Mouse (Mus musculus) intestine, postnatal 0 days (tissue): ENCODE data around the gene Epn3. TPM values are rescaled to one million over a fixed set of nuclear protein-coding genes. Genes with fewer than 3 reads are reported as not detected.

Experiments
- ATAC-seq: fragments of 200-750 bp; cut with Nextera tagmentation; 2 replicates; pipeline ENCODE4 v1.8.0; 2017; ENCODE audit warnings: mild to moderate bottlenecking, moderate TSS enrichment, moderate library complexity
- H3K27ac ChIP-seq: fragments of 300-500 bp; sonication (generic); 2 replicates; pipeline ENCODE4 v1.5.1; 2014; ENCODE audit warnings: mild to moderate bottlenecking, low read depth, low read length, moderate library complexity
- H3K27me3 ChIP-seq: fragments of 300-500 bp; sonication (generic); replicated peaks from 2 replicates; pipeline ENCODE4 v1.6.1; 2014; ENCODE audit warnings: low read length, mixed read lengths; ENCODE audit not compliant: control insufficient read depth, insufficient read depth
- H3K36me3 ChIP-seq: fragments of 300-500 bp; sonication (generic); 2 replicates; pipeline ENCODE4 v1.6.1; 2014; ENCODE audit warnings: mild to moderate bottlenecking, moderate library complexity; ENCODE audit not compliant: control insufficient read depth, insufficient read depth
- H3K4me1 ChIP-seq: fragments of 300-500 bp; sonication (generic); replicated peaks from 2 replicates; pipeline ENCODE4 v1.6.1; 2014; ENCODE audit warnings: antibody characterized with exemption, low read length, mixed read lengths; ENCODE audit not compliant: control insufficient read depth, insufficient read depth
- H3K4me2 ChIP-seq: fragments of 300-500 bp; sonication (generic); replicated peaks from 2 replicates; pipeline ENCODE4 v1.6.1; 2014; ENCODE audit warnings: low read depth, mild to moderate bottlenecking, moderate library complexity
- H3K4me3 ChIP-seq: fragments of 300-500 bp; sonication (generic); 2 replicates; pipeline ENCODE4 v1.5.1; 2014; ENCODE audit warnings: low read depth, low read length
- H3K9ac ChIP-seq: fragments of 300-500 bp; sonication (generic); 2 replicates; pipeline ENCODE4 v1.6.1; 2014; ENCODE audit warnings: mild to moderate bottlenecking, low read depth, low read length
- H3K9me3 ChIP-seq: fragments of 300-500 bp; sonication (generic); 2 replicates; pipeline ENCODE4 v1.6.1; 2016; ENCODE audit warnings: mixed run types; ENCODE audit not compliant: control insufficient read depth
- CTCF ChIP-seq: sonication (generic); IDR thresholded peaks from 2 replicates; pipeline ENCODE4 v1.5.1; 2016; ENCODE audit warnings: low read depth, mild to moderate bottlenecking, control low read depth, antibody characterized with exemption, moderate library complexity
- WGBS: fragments of 180-500 bp; shearing (Covaris S2); extraction: QIAGEN DNeasy Blood & Tissue Kit; methylation state at CpG from one replicate; pipeline ENCODE4 v1.1.7; 2014; 5-methylcytosine and 5-hydroxymethylcytosine counted together
- polyA plus RNA-seq: library from polyadenylated mRNA; unstranded; fragments of >200 nt; fragmentation: Nextera tagmentation; extraction: Ambion mirVana; gene quantifications from 2 replicates; pipeline ENCODE4 v1.2.1, GENCODE M21; 2015

The Epn3 gene
- polyA plus RNA-seq, 1 experiment from 2014 or later, result 0.55 TPM

DNA sequence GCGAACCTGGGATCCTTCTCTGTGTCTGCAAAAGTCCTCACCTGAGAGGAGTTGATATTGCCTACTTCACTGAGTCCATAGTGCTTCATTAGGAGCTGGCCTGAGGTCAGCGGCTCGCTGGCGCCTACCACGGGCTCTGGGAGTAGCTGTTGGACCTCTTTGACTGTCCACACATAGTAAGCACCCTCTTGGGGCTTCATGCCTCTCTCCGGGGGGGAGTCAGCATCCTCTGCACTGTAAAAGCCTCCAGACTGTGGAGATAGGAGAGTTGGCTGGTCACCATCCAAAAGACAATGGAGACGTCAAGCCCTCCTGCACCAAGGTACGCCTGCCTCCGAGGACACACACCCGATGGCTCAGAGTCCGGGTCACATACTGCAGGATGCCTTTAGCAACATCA lies 17.0 kb downstream of the Epn3 start:
- ATAC-seq, result no peak
- Histone ChIP-seq H3K9ac (no peak overlapping the region), H3K27ac (no peak overlapping the region), H3K27me3 (peaks cover 16% of the 10 kb centered on the region; the same call in 1 of the 2 replicates), H3K4me3 (no peak overlapping the region), H3K4me2 (no peak overlapping the region), H3K36me3 (no peaks in the 10 kb centered on the region), H3K4me1 (no peaks in the 10 kb centered on the region), H3K9me3 (no peaks in the 10 kb centered on the region)
- no peak for TF ChIP-seq CTCF
- WGBS, result 89% methylated on average over 11 of the region's 11 CpGs

DNA sequence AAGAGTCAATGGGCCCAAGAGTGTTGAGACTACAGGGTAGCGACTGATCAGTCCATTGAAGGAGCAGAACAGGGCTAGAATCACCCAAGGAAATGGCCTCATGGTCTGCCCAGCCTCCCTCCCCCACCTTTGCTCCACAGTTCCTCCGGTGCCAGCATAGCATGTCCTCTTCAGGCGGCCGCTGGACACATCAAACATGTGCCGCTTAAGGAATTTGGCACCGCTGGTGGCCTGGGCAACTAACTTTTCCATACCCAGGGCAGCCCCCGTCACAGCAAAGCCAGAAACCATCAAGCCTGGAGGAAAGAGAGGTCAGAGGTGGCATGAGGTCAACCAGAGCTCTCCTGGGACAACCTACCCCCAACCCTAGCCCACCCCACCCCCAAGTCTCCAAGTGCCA lies 17.8 kb downstream of the Epn3 start:
- Histone ChIP-seq H3K9ac (no peak overlapping the region), H3K4me1 (no peaks in the 10 kb centered on the region), H3K4me2 (no peak overlapping the region), H3K36me3 (no peaks in the 10 kb centered on the region), H3K9me3 (no peaks in the 10 kb centered on the region), H3K4me3 (no peak overlapping the region), H3K27ac (no peak overlapping the region), H3K27me3 (peaks cover 19% of the 10 kb centered on the region; the same call in 1 of the 2 replicates)
- 93% methylated on average over 7 of the region's 7 CpGs for WGBS
- ATAC-seq, result no peak
- TF ChIP-seq CTCF, result no peak

DNA sequence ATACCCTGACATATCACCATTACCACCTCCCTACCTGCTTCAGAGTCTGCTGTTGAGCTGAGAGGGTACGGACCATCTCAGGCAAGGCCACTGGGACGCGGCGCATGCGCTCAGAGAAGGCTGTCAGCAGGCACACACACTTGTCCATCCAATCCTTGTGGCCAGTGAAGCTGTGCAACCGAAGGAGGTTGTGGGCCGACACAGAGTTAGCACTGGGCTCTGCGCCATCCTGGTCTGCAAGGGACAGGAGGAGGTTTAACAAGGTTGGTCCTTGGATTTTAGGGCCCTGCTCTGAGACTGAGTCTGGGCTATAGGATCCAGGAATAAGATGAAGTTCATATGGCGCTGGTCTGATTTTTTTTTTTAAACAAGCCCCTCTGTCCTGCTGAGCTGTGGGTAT lies 19.4 kb downstream of the Epn3 start:
- H3K4me1 ChIP-seq, result no peaks in the 10 kb centered on the region
- WGBS, result 88% methylated on average over 9 of the region's 9 CpGs

DNA sequence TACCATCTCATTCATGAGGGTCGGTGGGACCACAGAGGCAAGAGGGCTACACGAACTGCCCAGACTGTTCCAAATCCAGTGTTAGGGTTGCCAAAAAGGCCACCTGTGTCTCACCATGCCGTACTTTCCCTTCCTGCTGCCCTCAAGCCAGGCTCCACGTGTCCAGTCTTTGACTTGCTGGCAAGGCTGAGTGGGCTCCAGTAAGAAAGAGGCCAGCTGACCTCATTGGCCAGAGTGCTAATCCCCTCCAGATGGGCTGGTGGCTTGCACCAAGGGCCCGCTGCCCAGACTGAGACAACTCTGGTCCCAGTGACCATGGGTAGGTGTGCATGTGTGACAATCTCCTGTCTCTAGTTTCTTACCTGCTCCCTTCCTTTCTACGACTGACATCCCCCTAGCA lies 22.1 kb downstream of the Epn3 start:
- Histone ChIP-seq H3K27me3 (peaks cover 46% of the 10 kb centered on the region), H3K4me1 (peaks cover 3% of the 10 kb centered on the region; the same call in 1 of the 2 replicates), H3K36me3 (no peaks in the 10 kb centered on the region), H3K27ac (no peak overlapping the region), H3K4me2 (no peak overlapping the region), H3K4me3 (no peak overlapping the region), H3K9ac (no peak overlapping the region), H3K9me3 (no peaks in the 10 kb centered on the region)
- WGBS, result 79% methylated on average over 6 of the region's 6 CpGs
- no peak for ATAC-seq
- TF ChIP-seq CTCF, result no peak

More for the DNA sequence above, 19.4 kb downstream of the Epn3 start:
- Histone ChIP-seq H3K4me3 (no peak overlapping the region), H3K27ac (no peak overlapping the region), H3K9ac (no peak overlapping the region), H3K4me2 (no peak overlapping the region), H3K27me3 (peaks cover 22% of the 10 kb centered on the region), H3K36me3 (no peaks in the 10 kb centered on the region), H3K9me3 (no peaks in the 10 kb centered on the region)
- no peak for ATAC-seq
- TF ChIP-seq CTCF, result no peak

DNA sequence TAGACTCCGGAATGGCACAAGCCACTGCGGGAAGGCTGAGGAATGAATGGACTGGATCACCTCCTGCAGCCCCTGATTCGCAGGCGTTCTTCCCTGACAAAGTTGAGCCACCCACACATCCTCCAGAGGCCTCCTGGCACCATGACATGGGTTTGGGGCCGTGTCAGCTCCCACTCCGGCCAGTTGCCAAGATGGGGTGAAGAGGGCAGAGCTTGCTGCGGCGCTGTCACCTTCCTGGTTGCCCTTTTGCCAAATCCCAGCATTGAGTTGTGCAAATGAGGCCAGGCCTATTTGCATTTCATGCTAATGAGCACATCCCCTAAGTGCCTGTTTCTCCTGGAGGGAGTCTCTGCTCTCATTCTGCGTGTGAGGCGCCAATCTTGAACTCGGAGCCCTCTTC lies 24.1 kb downstream of the Epn3 start:
- ATAC-seq, result no peak
- no peak for TF ChIP-seq CTCF
- Histone ChIP-seq H3K36me3 (no peaks in the 10 kb centered on the region), H3K4me1 (peaks cover 3% of the 10 kb centered on the region; the same call in 1 of the 2 replicates), H3K27ac (no peak overlapping the region), H3K9me3 (no peaks in the 10 kb centered on the region), H3K4me2 (no peak overlapping the region), H3K27me3 (peaks cover 59% of the 10 kb centered on the region), H3K9ac (no peak overlapping the region), H3K4me3 (no peak overlapping the region)
- WGBS, result 25% methylated on average over 11 of the region's 11 CpGs

DNA sequence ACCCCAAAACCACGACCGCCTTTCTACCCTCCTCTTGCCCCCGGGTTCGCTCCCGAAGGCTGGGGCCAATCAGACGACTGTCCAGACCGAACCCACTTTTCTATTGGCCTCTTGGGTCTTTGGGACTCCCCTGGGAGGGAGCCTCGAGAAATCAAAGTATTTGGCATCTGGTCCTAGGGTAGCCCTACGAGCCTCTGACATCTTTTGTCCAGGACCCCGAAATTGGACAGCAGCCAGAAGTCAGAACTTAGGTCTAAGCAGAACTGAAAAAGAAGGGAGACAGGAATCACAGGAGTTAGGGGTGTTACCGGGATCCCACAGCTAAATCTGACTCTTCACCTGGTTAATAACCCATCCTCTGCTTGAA lies 25.2 kb downstream of the Epn3 start:
- no peak overlapping the region for H3K27ac ChIP-seq
- no peak for TF ChIP-seq CTCF
- no peak overlapping the region for H3K9ac ChIP-seq
- H3K4me2 ChIP-seq, result peak overlapping the region; percentile 88
- peaks cover 59% of the 10 kb centered on the region for H3K27me3 ChIP-seq
- ATAC-seq, result no peak
- peaks cover 3% of the 10 kb centered on the region; the same call in 1 of the 2 replicates for H3K4me1 ChIP-seq
- WGBS, result 1% methylated on average over 10 of the region's 11 CpGs
- peak overlapping the region; percentile 54 for H3K4me3 ChIP-seq
- no peaks in the 10 kb centered on the region for H3K36me3 ChIP-seq
- H3K9me3 ChIP-seq, result no peaks in the 10 kb centered on the region
